Mouse (Mus musculus) stomach, postnatal 0 days (tissue): ENCODE data around the gene Mboat2.

ENCODE experiments used
- CTCF ChIP-seq: IDR thresholded peaks from 2 replicates; pipeline ENCODE4 v1.5.1; 2016; ENCODE audit warnings: antibody characterized with exemption, low read depth, mild to moderate bottlenecking, moderate library complexity
- EP300 ChIP-seq: optimal IDR thresholded peaks from 2 replicates; pipeline ENCODE3; 2016; ENCODE audit warnings: antibody characterized with exemption

DNA sequence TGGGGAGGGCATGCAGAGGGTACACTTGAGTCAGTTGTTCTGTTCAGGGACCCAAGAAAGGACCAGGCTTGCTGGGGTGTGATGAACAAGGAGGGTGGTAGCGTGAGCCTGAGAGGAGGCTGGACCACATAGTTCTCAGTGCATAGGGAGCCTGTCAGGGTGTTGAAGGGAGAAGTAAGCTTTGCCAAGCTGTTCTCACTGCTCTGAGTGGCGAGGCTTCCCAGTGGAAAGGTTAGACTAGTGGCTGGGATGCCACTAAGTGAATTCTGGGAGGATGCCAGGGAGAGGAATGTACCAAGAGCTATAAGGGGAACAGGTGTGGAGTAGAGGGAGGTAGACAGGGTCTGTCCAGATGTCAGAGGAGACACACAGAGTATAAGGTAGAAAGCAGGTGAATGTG lies 77.2 kb downstream of the Mboat2 start:
- TF ChIP-seq EP300, result no peak
- TF ChIP-seq CTCF, result no peak
